Mouse (Mus musculus) testis, postnatal 10 days (tissue): ENCODE measurements around the gene Ensa.

Source experiments
- DNase-seq: peaks from one replicate; pipeline ENCODE4 v3.0.0; 2021; ENCODE audit warnings: low spot score

Gene Ensa

GRCm38 (mm10) chr3:95680673-95681072, 55.9 kb downstream of the Ensa start:
- no peak for DNase-seq

DNA sequence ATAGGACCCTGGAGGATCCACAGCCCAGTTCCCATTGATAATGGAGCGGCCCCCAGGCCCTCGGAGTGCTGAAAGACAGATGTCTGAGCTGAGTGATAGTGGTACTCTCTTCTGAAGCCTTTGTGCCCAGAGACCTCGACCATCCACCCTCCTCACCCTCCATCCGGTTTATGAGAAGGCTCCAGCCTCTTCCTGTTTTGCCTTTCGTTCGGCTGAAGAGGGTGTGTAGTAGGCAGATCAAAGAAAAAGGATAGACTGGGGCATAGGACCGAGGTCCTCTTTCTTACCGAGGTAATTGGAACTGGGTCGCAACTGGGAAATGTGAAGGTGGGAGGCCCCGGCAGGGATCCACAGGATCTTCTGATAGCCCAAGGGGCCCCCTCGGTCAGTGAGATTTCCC, 56.6 kb downstream of the Ensa start:
- no peak for DNase-seq
